Mouse (Mus musculus): ENCODE data around the gene Itprid1. TPM values are rescaled to one million over a fixed set of nuclear protein-coding genes. Genes with fewer than 3 reads are reported as not detected.

Gene Itprid1
- polyA plus RNA-seq, 1 experiment from 2014 or later = 0.09 TPM

DNA sequence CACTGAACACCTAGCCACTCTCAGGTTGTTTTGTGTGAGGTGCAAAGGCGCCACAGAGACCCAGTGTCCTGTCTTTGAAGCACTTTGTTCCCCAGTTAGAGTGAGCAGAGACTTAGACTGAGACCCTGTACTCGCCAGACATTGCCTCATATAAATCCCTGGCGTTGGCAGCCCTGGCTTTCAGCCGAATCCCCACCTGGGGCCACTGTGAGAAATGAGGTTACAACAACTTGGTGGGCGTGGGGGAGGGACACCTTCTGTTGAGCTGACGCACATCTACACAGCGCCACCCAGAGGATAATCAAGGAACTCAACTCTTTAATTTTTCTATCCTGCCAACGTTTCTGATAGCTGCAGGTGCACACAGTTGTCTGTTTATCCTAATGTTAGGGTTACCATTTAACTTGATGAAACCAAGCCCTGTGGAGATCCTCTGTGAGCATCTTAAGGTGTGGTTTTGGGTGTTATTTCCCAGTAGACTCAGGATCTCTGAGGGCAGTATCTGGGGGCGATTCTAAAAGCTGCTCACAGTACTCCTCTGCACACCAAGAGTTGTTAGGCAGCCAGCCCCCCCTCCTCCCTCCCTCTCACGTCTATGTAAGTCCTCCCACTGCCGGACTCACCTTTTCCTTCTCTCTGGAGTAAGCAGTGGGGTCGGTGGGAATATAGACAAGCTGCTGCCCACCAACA lies 32.6 kb upstream of the Itprid1 start:
- no peak overlapping the region for H3K9ac ChIP-seq (ENCODE audit: low read depth, low read length)
- no peaks in the 10 kb centered on the region for H3K9me3 ChIP-seq (replicated peaks; ENCODE audit: low read length)
- H3K4me2 ChIP-seq (ENCODE audit: low read length) = no peak overlapping the region
- DNase-seq (ENCODE audit: low spot score) (no peak), ATAC-seq (replicated peaks; ENCODE audit: low FRiP score, low read depth) (no peak)
- H3K36me3 ChIP-seq (ENCODE audit: insufficient read depth, low read length) = no peaks in the 10 kb centered on the region
- H3K4me1 ChIP-seq (replicated peaks; ENCODE audit: insufficient read depth, low read length) = no peaks in the 10 kb centered on the region
- no peaks in the 10 kb centered on the region for H3K27me3 ChIP-seq (ENCODE audit: insufficient read depth, low read length)
- no peak overlapping the region for H3K4me3 ChIP-seq (replicated peaks; ENCODE audit: low read depth, low read length)
- TF ChIP-seq CTCF (IDR thresholded peaks at IDR 0.05; ENCODE audit: low read depth) = peak; percentile 43; the same call in 1 of the 2 replicates
- WGBS = 24% methylated on average over 12 of the region's 12 CpGs
- no peak overlapping the region for H3K27ac ChIP-seq

GRCm38 (mm10) chr6:55804681-55805000 lies 32.1 kb upstream of the Itprid1 start:
- no peaks in the 10 kb centered on the region for H3K27me3 ChIP-seq (ENCODE audit: insufficient read depth, low read length)
- H3K4me1 ChIP-seq (replicated peaks; ENCODE audit: insufficient read depth, low read length) = no peaks in the 10 kb centered on the region
- H3K27ac ChIP-seq = no peak overlapping the region
- no peak overlapping the region for H3K4me3 ChIP-seq (replicated peaks; ENCODE audit: low read depth, low read length)
- H3K36me3 ChIP-seq (ENCODE audit: insufficient read depth, low read length) = no peaks in the 10 kb centered on the region
- 79% methylated on average over 4 of the region's 4 CpGs for WGBS
- no peak for TF ChIP-seq CTCF (IDR thresholded peaks at IDR 0.05; ENCODE audit: low read depth)
- no peaks in the 10 kb centered on the region for H3K9me3 ChIP-seq (replicated peaks; ENCODE audit: low read length)
- DNase-seq (ENCODE audit: low spot score) = no peak
- no peak overlapping the region for H3K9ac ChIP-seq (ENCODE audit: low read depth, low read length)
- no peak for ATAC-seq (replicated peaks; ENCODE audit: low FRiP score, low read depth)
- H3K4me2 ChIP-seq (ENCODE audit: low read length) = no peak overlapping the region

DNA sequence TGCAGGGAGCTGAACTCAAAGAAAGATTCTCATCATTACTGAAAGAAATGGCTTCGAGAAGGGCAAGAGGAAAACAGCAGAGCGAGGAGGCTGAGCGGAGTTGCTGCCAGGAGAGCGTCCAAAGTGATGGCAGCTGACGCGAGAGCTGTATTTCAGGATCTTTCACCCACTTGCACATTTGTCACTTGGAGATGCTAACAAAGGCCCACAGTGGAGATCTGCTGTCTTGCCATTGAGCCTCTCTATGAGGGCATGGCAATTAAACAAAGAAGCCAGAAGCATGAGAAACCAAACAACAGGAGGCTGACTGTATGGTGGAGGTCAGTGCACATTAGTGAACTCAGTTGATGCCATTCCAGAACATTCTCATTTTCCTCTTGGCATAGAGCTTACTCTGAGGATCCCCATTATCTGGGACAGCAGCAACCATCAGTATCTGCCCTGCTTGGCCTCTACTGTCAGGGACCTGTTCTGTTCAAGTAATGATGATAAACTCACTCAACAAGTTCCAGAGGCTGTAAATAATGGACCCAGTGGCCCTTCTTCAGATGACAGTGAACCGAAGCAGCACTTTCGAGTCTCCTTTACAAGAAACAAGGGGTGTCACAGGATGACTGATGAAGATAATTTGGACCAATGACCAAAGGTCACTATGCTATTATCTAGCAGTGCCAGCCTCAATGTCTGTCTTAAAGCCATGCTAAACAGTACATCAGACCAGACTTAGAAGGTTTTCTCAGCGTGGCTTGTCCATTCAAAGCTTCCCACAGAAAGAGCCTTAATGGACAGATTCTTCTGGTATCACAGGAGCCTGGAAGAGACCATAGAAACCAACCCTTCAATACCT lies 31.2 kb upstream of the Itprid1 start:
- 75% methylated on average over 9 of the region's 9 CpGs for WGBS
- no peaks in the 10 kb centered on the region for H3K36me3 ChIP-seq (ENCODE audit: insufficient read depth, low read length)
- no peak for ATAC-seq (replicated peaks; ENCODE audit: low FRiP score, low read depth)
- no peak for DNase-seq (ENCODE audit: low spot score)
- H3K4me1 ChIP-seq (replicated peaks; ENCODE audit: insufficient read depth, low read length) = no peaks in the 10 kb centered on the region
- no peak overlapping the region for H3K27ac ChIP-seq
- TF ChIP-seq CTCF (IDR thresholded peaks at IDR 0.05; ENCODE audit: low read depth) = no peak
- no peak overlapping the region for H3K4me3 ChIP-seq (replicated peaks; ENCODE audit: low read depth, low read length)
- no peaks in the 10 kb centered on the region for H3K27me3 ChIP-seq (ENCODE audit: insufficient read depth, low read length)
- H3K4me2 ChIP-seq (ENCODE audit: low read length) = no peak overlapping the region
- H3K9me3 ChIP-seq (replicated peaks; ENCODE audit: low read length) = no peaks in the 10 kb centered on the region
- no peak overlapping the region for H3K9ac ChIP-seq (ENCODE audit: low read depth, low read length)

GRCm38 (mm10) chr6:55806537-55806936 lies 30.2 kb upstream of the Itprid1 start:
- 55% methylated on average over 2 of the region's 2 CpGs for WGBS
- Histone ChIP-seq H3K36me3 (ENCODE audit: insufficient read depth, low read length) (no peaks in the 10 kb centered on the region), H3K4me2 (ENCODE audit: low read length) (no peak overlapping the region), H3K4me3 (replicated peaks; ENCODE audit: low read depth, low read length) (no peak overlapping the region), H3K27me3 (ENCODE audit: insufficient read depth, low read length) (no peaks in the 10 kb centered on the region), H3K9ac (ENCODE audit: low read depth, low read length) (no peak overlapping the region), H3K9me3 (replicated peaks; ENCODE audit: low read length) (no peaks in the 10 kb centered on the region), H3K4me1 (replicated peaks; ENCODE audit: insufficient read depth, low read length) (no peaks in the 10 kb centered on the region), H3K27ac (no peak overlapping the region)
- no peak for ATAC-seq (replicated peaks; ENCODE audit: low FRiP score, low read depth)
- no peak for DNase-seq (ENCODE audit: low spot score)
- TF ChIP-seq CTCF (IDR thresholded peaks at IDR 0.05; ENCODE audit: low read depth) = no peak

GRCm38 (mm10) chr6:55808692-55809091 lies 28.0 kb upstream of the Itprid1 start:
- no peak overlapping the region for H3K4me2 ChIP-seq (ENCODE audit: low read length)
- H3K4me1 ChIP-seq (replicated peaks; ENCODE audit: insufficient read depth, low read length) = no peaks in the 10 kb centered on the region
- no peaks in the 10 kb centered on the region for H3K36me3 ChIP-seq (ENCODE audit: insufficient read depth, low read length)
- no peaks in the 10 kb centered on the region for H3K9me3 ChIP-seq (replicated peaks; ENCODE audit: low read length)
- ATAC-seq (replicated peaks; ENCODE audit: low FRiP score, low read depth) (no peak), DNase-seq (ENCODE audit: low spot score) (no peak)
- no peak overlapping the region for H3K9ac ChIP-seq (ENCODE audit: low read depth, low read length)
- TF ChIP-seq CTCF (IDR thresholded peaks at IDR 0.05; ENCODE audit: low read depth) = no peak
- no peak overlapping the region for H3K27ac ChIP-seq
- H3K27me3 ChIP-seq (ENCODE audit: insufficient read depth, low read length) = no peaks in the 10 kb centered on the region
- WGBS = 73% methylated on average over 3 of the region's 3 CpGs
- H3K4me3 ChIP-seq (replicated peaks; ENCODE audit: low read depth, low read length) = no peak overlapping the region

DNA sequence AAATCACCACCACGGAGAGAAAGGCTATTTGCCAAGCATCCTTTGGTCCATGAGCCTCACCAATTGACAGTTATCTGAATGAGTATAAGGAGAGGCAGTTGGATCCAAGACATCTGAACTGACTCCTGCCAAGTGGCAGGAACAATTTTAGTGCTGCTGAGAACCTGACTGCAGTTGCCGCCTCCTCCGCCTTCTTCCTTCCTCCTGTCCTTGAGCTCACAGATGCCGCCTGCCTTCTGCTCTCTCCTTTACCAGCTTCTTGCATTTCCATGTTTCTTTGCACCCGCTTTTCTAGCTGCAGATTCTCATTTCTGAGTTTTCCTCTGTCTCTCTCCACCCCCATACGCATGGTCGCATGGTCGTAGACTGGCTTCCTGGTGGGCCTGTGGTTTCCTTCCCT lies 25.5 kb upstream of the Itprid1 start:
- no peak for DNase-seq (ENCODE audit: low spot score)
- no peak overlapping the region for H3K4me3 ChIP-seq (replicated peaks; ENCODE audit: low read depth, low read length)

More for the DNA sequence above, 25.5 kb upstream of the Itprid1 start:
- Histone ChIP-seq H3K27me3 (ENCODE audit: insufficient read depth, low read length) (no peaks in the 10 kb centered on the region), H3K36me3 (ENCODE audit: insufficient read depth, low read length) (no peaks in the 10 kb centered on the region), H3K4me1 (replicated peaks; ENCODE audit: insufficient read depth, low read length) (no peaks in the 10 kb centered on the region), H3K4me2 (ENCODE audit: low read length) (no peak overlapping the region), H3K27ac (no peak overlapping the region), H3K9me3 (replicated peaks; ENCODE audit: low read length) (no peaks in the 10 kb centered on the region), H3K9ac (ENCODE audit: low read depth, low read length) (no peak overlapping the region)
- TF ChIP-seq CTCF (IDR thresholded peaks at IDR 0.05; ENCODE audit: low read depth) = no peak
- no peak for ATAC-seq (replicated peaks; ENCODE audit: low FRiP score, low read depth)
- WGBS = 78% methylated on average over 8 of the region's 8 CpGs

Measured in kidney, postnatal 0 days (tissue).